Mouse (Mus musculus): ENCODE results near the gene Cadm2.

Cadm2 gene

DNA sequence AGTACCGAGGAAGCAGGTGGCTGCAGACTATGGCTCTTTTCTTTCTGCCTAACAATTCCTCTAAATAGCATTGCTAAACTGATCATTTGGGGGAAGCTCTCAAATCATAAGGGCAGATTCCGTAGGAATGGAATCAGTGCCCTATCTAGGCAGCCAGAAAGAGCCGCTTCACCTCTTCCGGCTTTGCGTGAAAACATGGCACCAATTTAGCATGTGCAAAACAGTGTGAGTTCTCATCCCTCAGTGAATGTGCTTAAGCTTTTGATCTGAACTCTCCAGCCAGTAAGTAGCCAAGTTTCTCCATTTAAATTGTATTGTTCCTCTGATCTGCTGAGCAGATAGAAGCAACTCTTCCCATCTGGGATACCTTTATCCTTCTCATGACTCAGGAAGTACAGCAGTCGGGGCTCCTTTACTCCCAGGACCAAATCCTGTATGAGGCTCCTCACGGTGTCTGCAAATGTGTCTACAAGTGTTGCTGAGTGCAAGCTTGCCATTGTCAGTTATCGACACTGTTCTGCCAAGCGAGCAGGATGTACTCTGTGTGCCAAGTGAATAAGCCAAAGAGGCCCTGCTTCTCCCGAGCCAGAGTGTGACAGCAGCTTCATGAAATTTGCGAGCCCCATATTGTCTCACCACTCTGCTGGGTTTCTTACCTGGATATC is 970.2 kb downstream of the Cadm2 start:
- DNase-seq, result no peak

- no peak for DNase-seq
Measured at GRCm38 (mm10) chr16:66647798-66648197, 972.9 kb downstream of the Cadm2 start.

DNA sequence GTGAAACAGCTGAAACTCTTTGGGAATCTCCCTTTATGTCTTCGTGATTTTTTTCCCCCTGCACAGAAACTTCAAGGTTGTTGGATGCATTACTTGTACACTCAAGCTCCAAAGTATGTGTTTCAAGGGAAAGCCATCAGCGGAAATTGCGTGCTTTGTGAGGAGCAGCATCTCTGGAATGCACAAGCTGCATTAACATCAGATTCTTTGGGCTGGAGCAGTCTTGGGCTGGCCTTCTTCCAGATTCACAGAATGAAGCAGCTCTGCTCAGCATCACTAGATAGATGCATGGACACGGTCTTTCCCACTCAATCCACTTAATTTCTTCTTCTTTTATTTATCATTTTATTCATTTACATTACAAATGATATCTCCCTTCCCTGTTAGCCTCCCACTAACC is 977.1 kb downstream of the Cadm2 start:
- DNase-seq, result no peak

DNA sequence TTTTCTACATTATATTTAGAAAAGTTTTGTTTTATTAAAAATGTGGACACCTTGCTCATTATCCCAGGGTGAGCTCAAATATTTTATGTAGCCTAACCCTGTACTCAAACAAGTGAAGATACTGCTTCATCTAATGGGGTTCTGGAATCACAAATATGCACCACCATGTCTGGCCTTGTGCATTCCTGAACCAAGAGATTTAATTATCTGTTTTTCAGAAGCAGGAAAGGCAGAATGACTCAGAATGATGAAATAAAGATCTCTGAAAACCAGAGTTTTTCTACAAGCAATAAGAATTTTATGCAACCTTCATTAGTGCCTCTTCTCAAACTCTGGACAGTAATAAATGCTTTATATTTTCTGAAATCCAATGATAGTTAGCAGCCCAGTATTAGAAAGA is 993.2 kb downstream of the Cadm2 start:
- DNase-seq, result no peak

GRCm38 (mm10) chr16:66622423-66622822 is 998.3 kb downstream of the Cadm2 start:
- no peak for DNase-seq

DNA sequence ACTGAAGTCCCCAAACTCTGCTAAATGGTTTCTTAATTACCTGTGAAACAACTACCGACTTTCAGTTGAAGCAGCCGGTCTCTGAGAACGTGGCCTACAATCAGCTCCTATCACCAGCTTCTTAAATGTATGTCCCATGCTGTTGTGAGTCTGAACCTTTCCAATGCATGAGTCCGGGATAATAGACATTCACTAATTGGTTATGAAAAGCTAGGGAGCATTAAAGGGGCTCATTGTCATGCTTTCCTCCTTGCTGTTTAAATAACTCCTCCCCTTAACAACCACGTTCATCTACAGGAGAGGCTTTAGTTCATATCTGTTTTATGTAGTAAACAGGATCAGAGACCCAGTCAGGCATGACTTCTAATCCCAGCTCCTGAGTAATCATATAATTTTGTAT is 1008.1 kb downstream of the Cadm2 start:
- no peak for DNase-seq
